Mouse (Mus musculus): Measurements from ENCODE around the gene Tdp2. TPM values are rescaled to one million over a fixed set of nuclear protein-coding genes. Genes with fewer than 3 reads are reported as not detected.

Tdp2 gene
- polyA plus RNA-seq (2014; fragmentation: Illumina TruSeq; extraction: RNeasy Lipid Tissue Mini Kit (QIAGEN cat#74804); ENCODE audit: low read depth, low replicate concordance): 105 TPM

GRCm38 (mm10) chr13:24831353-24832130 lies at the start of gene Tdp2, which contains the start of gene Acot13:
TSS of gene Tdp2 (plus strand) at chr13:24831679.
TSS of gene Acot13 (minus strand) at chr13:24831540.

GRCm38 (mm10) chr13:24801308-24801921 lies 30.1 kb upstream of the Tdp2 start, which contains the start of gene BC005537:
TSS of gene BC005537 (plus strand) at chr13:24801657.

DNA sequence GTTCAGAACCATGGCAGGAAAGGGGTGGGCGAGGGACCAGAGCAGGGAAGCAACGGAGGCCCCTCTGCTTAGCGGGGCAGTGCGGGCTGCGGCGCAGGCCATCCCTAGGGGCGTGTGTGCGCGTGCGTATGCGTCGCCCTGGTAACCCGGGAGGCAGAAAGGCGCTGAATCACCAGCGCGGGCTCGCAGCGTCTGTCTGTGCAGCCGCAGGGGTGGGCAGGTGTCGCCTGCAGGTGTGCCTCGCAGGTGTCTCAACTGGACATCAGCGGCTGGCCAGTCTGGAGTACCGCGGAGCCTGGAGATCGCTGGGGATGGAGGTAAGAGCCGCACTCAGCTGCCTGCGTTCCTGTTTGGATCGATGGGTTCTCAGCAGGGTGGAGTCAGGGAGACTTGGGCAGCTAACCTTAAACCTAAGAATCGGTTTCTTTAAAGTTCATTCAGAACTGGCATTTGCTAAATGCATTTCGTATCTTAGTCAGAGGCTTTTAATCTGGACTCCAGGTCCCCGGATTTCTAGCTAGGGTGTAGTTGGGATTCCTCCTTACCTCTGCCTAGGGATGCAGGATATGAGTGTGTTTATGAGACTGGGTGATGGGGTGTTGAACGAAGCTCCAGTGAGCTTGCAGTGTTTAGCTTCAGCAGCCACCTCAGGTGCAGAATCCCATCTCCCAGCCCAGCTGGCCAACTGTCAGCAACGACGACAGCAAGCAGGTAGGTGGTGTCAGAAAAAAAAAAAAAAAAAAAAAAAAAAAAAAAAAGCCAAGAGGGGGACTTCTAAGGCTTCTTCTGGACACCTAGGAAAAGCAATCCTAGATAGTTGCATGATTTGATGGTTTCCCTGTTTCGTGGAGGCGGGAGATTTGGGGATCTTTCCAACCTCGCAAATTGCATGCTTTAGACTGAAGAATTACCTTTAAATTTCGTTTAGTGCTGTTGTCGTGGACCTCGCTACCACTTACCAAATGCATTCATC lies 13.8 kb downstream of the Tdp2 start, which contains the start of gene D130043K22Rik:
Gene D130043K22Rik, plus strand, starts transcription at position 153 of the 973 bp plus-strand sequence.

Other genes starting within 250 kb of the Tdp2 start
- gene Ripor2, start 249.5 kb upstream of the Tdp2 start, polyA plus RNA-seq (2014; fragmentation: Illumina TruSeq; extraction: RNeasy Lipid Tissue Mini Kit (QIAGEN cat#74804); ENCODE audit: low read depth, low replicate concordance): 1.5 TPM
- not detected for gene Armh2, start 90.4 kb upstream of the Tdp2 start, polyA plus RNA-seq (2014; fragmentation: Illumina TruSeq; extraction: RNeasy Lipid Tissue Mini Kit (QIAGEN cat#74804); ENCODE audit: low read depth, low replicate concordance)
- gene Gmnn, start 69.8 kb upstream of the Tdp2 start, polyA plus RNA-seq (2014; fragmentation: Illumina TruSeq; extraction: RNeasy Lipid Tissue Mini Kit (QIAGEN cat#74804); ENCODE audit: low read depth, low replicate concordance): 22.3 TPM
- gene BC005537, start 30.0 kb upstream of the Tdp2 start, polyA plus RNA-seq (2014; fragmentation: Illumina TruSeq; extraction: RNeasy Lipid Tissue Mini Kit (QIAGEN cat#74804); ENCODE audit: low read depth, low replicate concordance): 360 TPM
- 73.1 TPM for gene Acot13, start 139 bp upstream of the Tdp2 start, polyA plus RNA-seq (2014; fragmentation: Illumina TruSeq; extraction: RNeasy Lipid Tissue Mini Kit (QIAGEN cat#74804); ENCODE audit: low read depth, low replicate concordance)
- 0.41 TPM for gene D130043K22Rik, start 13.5 kb downstream of the Tdp2 start, polyA plus RNA-seq (2014; fragmentation: Illumina TruSeq; extraction: RNeasy Lipid Tissue Mini Kit (QIAGEN cat#74804); ENCODE audit: low read depth, low replicate concordance)
- 24.9 TPM for gene Aldh5a1, start 106.0 kb downstream of the Tdp2 start, polyA plus RNA-seq (2014; fragmentation: Illumina TruSeq; extraction: RNeasy Lipid Tissue Mini Kit (QIAGEN cat#74804); ENCODE audit: low read depth, low replicate concordance)
- gene Gpld1, start 111.5 kb downstream of the Tdp2 start, polyA plus RNA-seq (2014; fragmentation: Illumina TruSeq; extraction: RNeasy Lipid Tissue Mini Kit (QIAGEN cat#74804); ENCODE audit: low read depth, low replicate concordance): 1.2 TPM
- 59.4 TPM for gene Mrs2, start 188.7 kb downstream of the Tdp2 start, polyA plus RNA-seq (2014; fragmentation: Illumina TruSeq; extraction: RNeasy Lipid Tissue Mini Kit (QIAGEN cat#74804); ENCODE audit: low read depth, low replicate concordance)
- 0.35 TPM for gene Dcdc2a, start 224.3 kb downstream of the Tdp2 start, polyA plus RNA-seq (2014; fragmentation: Illumina TruSeq; extraction: RNeasy Lipid Tissue Mini Kit (QIAGEN cat#74804); ENCODE audit: low read depth, low replicate concordance)